23 mouse cellular contexts compared by ENCODE assay signal in genomic region chr15:71275876-71276565, GRCm38 (mm10).
DNase-seq lines count a peak whose midpoint lies in the region; ATAC-seq and TF ChIP-seq lines count a peak whose summit lies in the region.
"Had no signal": no experiment of that assay in that cellular context is flagged by ENCODE, and none has a peak within 500 bp of the region (broad histone marks: within the 10 kb centered on the region; RNA-seq: fewer than 3 reads in every experiment).

No protein-coding gene starts in this region.

- no peak overlapping the region for H3K4me2 ChIP-seq in forebrain, embryonic 15.5 days (replicated peaks)
- H3K4me2 ChIP-seq in forebrain, embryonic 12.5 days = no peak overlapping the region
- H3K4me2 ChIP-seq in hindbrain, embryonic 13.5 days = no peak overlapping the region
- no peak overlapping the region for H3K4me2 ChIP-seq in midbrain, postnatal 0 days (ENCODE audit: low read depth, low read length, poor library complexity, severe bottlenecking)
- H3K4me2 ChIP-seq: embryonic facial prominence, embryonic 12.5 days; limb, embryonic 15.5 days; liver, embryonic 15.5 days; lung, embryonic 15.5 days had no signal

- peak; percentile 11 for DNase-seq in brain, adult 2 months (ENCODE audit: low read depth, low spot score)
- DNase-seq in midbrain, postnatal 0 days (ENCODE audit: low spot score) = peak; percentile 33
- DNase-seq in adrenal gland, adult 2 months = no peak
- DNase-seq in left cerebral cortex, postnatal 14 days (ENCODE audit: low spot score in 2 of 2) = no peak
- DNase-seq: cerebellum, adult 18-20 months; cerebellum, postnatal 14 days; heart, postnatal 4 days; kidney, adult 2 months; layer of hippocampus, adult 9-11 months; lung, postnatal 36 days; right cerebral cortex, postnatal 25 days; spleen, adult 18-20 months had no signal

- H3K9ac ChIP-seq in forebrain, embryonic 15.5 days (replicated peaks) = no peak overlapping the region
- H3K9ac ChIP-seq in forebrain, embryonic 12.5 days = no peak overlapping the region
- H3K9ac ChIP-seq in hindbrain, embryonic 13.5 days = no peak overlapping the region
- no peak overlapping the region for H3K9ac ChIP-seq in midbrain, postnatal 0 days (replicated peaks; ENCODE audit: low read length, poor library complexity, severe bottlenecking)
- H3K9ac ChIP-seq: embryonic facial prominence, embryonic 12.5 days; limb, embryonic 15.5 days; liver, embryonic 15.5 days; lung, embryonic 15.5 days had no signal

- no peak overlapping the region for H3K4me3 ChIP-seq in forebrain, embryonic 15.5 days
- no peak overlapping the region for H3K4me3 ChIP-seq in forebrain, embryonic 12.5 days (replicated peaks)
- no peak overlapping the region for H3K4me3 ChIP-seq in hindbrain, embryonic 13.5 days
- no peak overlapping the region for H3K4me3 ChIP-seq in midbrain, postnatal 0 days (ENCODE audit: low read depth, low read length)
- H3K4me3 ChIP-seq: embryonic facial prominence, embryonic 12.5 days; heart, embryonic 10.5 days; limb, embryonic 15.5 days; liver, embryonic 15.5 days; lung, embryonic 15.5 days; megakaryocyte, embryonic 14.5 days had no signal

- WGBS in forebrain, embryonic 15.5 days = 84% methylated on average over 2 of the region's 2 CpGs
- WGBS in forebrain, embryonic 12.5 days = 89% methylated on average over 2 of the region's 2 CpGs
- WGBS in hindbrain, embryonic 13.5 days = 62% methylated on average over 2 of the region's 2 CpGs
- 53% methylated on average over 2 of the region's 2 CpGs for WGBS in midbrain, postnatal 0 days

- H3K9me3 ChIP-seq in forebrain, embryonic 15.5 days = no peaks in the 10 kb centered on the region
- H3K9me3 ChIP-seq in forebrain, embryonic 12.5 days = no peaks in the 10 kb centered on the region
- H3K9me3 ChIP-seq in hindbrain, embryonic 13.5 days = no peaks in the 10 kb centered on the region
- H3K9me3 ChIP-seq in midbrain, postnatal 0 days (ENCODE audit: low read length) = no peaks in the 10 kb centered on the region
- H3K9me3 ChIP-seq: embryonic facial prominence, embryonic 12.5 days; heart, embryonic 10.5 days; limb, embryonic 15.5 days; liver, embryonic 15.5 days; lung, embryonic 15.5 days; megakaryocyte, embryonic 14.5 days had no signal

- 0 out of 2 replicates have a peak overlapping the region, but pooled peaks have one; percentile 48 for H3K27ac ChIP-seq in forebrain, embryonic 15.5 days (replicated peaks)
- H3K27ac ChIP-seq in forebrain, embryonic 12.5 days = no peak overlapping the region
- H3K27ac ChIP-seq in hindbrain, embryonic 13.5 days = no peak overlapping the region
- H3K27ac ChIP-seq in midbrain, postnatal 0 days (ENCODE audit: low read depth, low read length) = no peak overlapping the region
- H3K27ac ChIP-seq: embryonic facial prominence, embryonic 12.5 days; heart, embryonic 10.5 days; kidney, postnatal 0 days; limb, embryonic 15.5 days; liver, embryonic 15.5 days; lung, embryonic 15.5 days had no signal

- intact Hi-C loops in left cerebral cortex, postnatal 14 days (cut with DNase I) = no loop called here

- ATAC-seq in forebrain, embryonic 15.5 days (replicated peaks) = peak; percentile 81
- no peak for ATAC-seq in forebrain, embryonic 12.5 days (ENCODE audit: low FRiP score)
- peak; percentile 80 for ATAC-seq in hindbrain, embryonic 13.5 days (ENCODE audit: low FRiP score)
- ATAC-seq in midbrain, postnatal 0 days (ENCODE audit: low FRiP score) = peak; percentile 41; the same call in 1 of the 2 replicates
- ATAC-seq: CD4-positive, CD25-positive, alpha-beta regulatory T cell, adult 4 months had no signal

- no peak for TF ChIP-seq CTCF in midbrain, postnatal 0 days (IDR thresholded peaks at IDR 0.05)

- H3K36me3 ChIP-seq in forebrain, embryonic 15.5 days = no peaks in the 10 kb centered on the region
- H3K36me3 ChIP-seq in forebrain, embryonic 12.5 days (replicated peaks) = no peaks in the 10 kb centered on the region
- H3K36me3 ChIP-seq in hindbrain, embryonic 13.5 days = no peaks in the 10 kb centered on the region
- H3K36me3 ChIP-seq in midbrain, postnatal 0 days (ENCODE audit: insufficient read depth, low read length) = no peaks in the 10 kb centered on the region
- H3K36me3 ChIP-seq: embryonic facial prominence, embryonic 12.5 days; heart, embryonic 10.5 days; limb, embryonic 15.5 days; liver, embryonic 15.5 days; lung, embryonic 15.5 days had no signal

- H3K4me1 ChIP-seq in forebrain, embryonic 15.5 days = 0 out of 2 replicates have a peak, but pooled peaks cover 3% of the 10 kb centered on the region
- no peaks in the 10 kb centered on the region for H3K4me1 ChIP-seq in forebrain, embryonic 12.5 days
- no peaks in the 10 kb centered on the region for H3K4me1 ChIP-seq in hindbrain, embryonic 13.5 days (replicated peaks)
- no peaks in the 10 kb centered on the region for H3K4me1 ChIP-seq in midbrain, postnatal 0 days (ENCODE audit: insufficient read depth, low read length)
- H3K4me1 ChIP-seq: embryonic facial prominence, embryonic 12.5 days; heart, embryonic 10.5 days; limb, embryonic 15.5 days; liver, embryonic 15.5 days; lung, embryonic 15.5 days; megakaryocyte, embryonic 14.5 days had no signal

- no peaks in the 10 kb centered on the region for H3K27me3 ChIP-seq in forebrain, embryonic 15.5 days
- H3K27me3 ChIP-seq in forebrain, embryonic 12.5 days = no peaks in the 10 kb centered on the region
- H3K27me3 ChIP-seq in hindbrain, embryonic 13.5 days = no peaks in the 10 kb centered on the region
- H3K27me3 ChIP-seq in midbrain, postnatal 0 days (ENCODE audit: insufficient read depth, low read length) = no peaks in the 10 kb centered on the region
- H3K27me3 ChIP-seq: embryonic facial prominence, embryonic 12.5 days; limb, embryonic 15.5 days; liver, embryonic 15.5 days; lung, embryonic 15.5 days; megakaryocyte, embryonic 14.5 days had no signal

Comparison
In these comparisons a context has a peak if more than half of its experiments do, and no peak if none do; other contexts are left out.
1. DNase-seq: peak in brain, adult 2 months (single experiment) and midbrain, postnatal 0 days (single experiment); none in adrenal gland, adult 2 months (single experiment) and left cerebral cortex, postnatal 14 days (0 of 2).